Comparison of ENCODE assay signal across 8 mouse cellular contexts in genomic region chr15:40475659-40476355, GRCm38 (mm10).
DNase-seq lines count a peak whose midpoint lies in the region; ATAC-seq and TF ChIP-seq lines count a peak whose summit lies in the region.
"Had no signal": no experiment of that assay in that cellular context is flagged by ENCODE, and none has a peak within 500 bp of the region (broad histone marks: within the 10 kb centered on the region; RNA-seq: fewer than 3 reads in every experiment).

No protein-coding gene starts in this region.

- ATAC-seq in heart, postnatal 0 days (ENCODE audit: insufficient read depth, low read depth), result no peak
- ATAC-seq in neural tube, embryonic 13.5 days (ENCODE audit: low read depth), result peak; percentile 56; the same call in 1 of the 2 replicates

- no peaks in the 10 kb centered on the region for H3K9me3 ChIP-seq in heart, postnatal 0 days (replicated peaks; ENCODE audit: control insufficient read depth, low read length)
- H3K9me3 ChIP-seq in neural tube, embryonic 13.5 days, result no peaks in the 10 kb centered on the region

- TF ChIP-seq EP300 in heart, postnatal 0 days (IDR thresholded peaks at IDR 0.05; ENCODE audit: low read depth), result 0 out of 2 replicates have a peak, but pooled peaks have one; percentile 21

- H3K4me1 ChIP-seq in cerebellum, adult 2 months (ENCODE audit: control insufficient read depth, insufficient read depth, low read length), result no peaks in the 10 kb centered on the region; the same call in 1 of the 2 replicates
- H3K4me1 ChIP-seq in heart, postnatal 0 days (ENCODE audit: control insufficient read depth, insufficient read depth), result peaks cover 8% of the 10 kb centered on the region
- peaks cover 19% of the 10 kb centered on the region for H3K4me1 ChIP-seq in neural tube, embryonic 13.5 days (replicated peaks)

- peak overlapping the region; percentile 57 for H3K4me2 ChIP-seq in heart, postnatal 0 days (ENCODE audit: low read depth, low read length)
- H3K4me2 ChIP-seq in neural tube, embryonic 13.5 days, result 0 out of 2 replicates have a peak overlapping the region, but pooled peaks have one; percentile 9

- intact Hi-C loops in left cerebral cortex, postnatal 36 days (cut with DNase I), result no loop called here
- intact Hi-C loops in left cerebral cortex, postnatal 14 days (cut with DNase I), result no loop called here

- no peak overlapping the region for H3K4me3 ChIP-seq in cerebellum, adult 2 months (replicated peaks; ENCODE audit: insufficient read depth, low read depth, low read length)
- H3K4me3 ChIP-seq in heart, postnatal 0 days (ENCODE audit: low read depth, low read length), result peak overlapping the region; percentile 30
- H3K4me3 ChIP-seq in neural tube, embryonic 13.5 days, result no peak overlapping the region
- H3K4me3 ChIP-seq: myocyte had no signal

- no peak for TF ChIP-seq CTCF in cerebellum, adult 2 months (IDR thresholded peaks at IDR 0.05; ENCODE audit: borderline replicate concordance, insufficient read depth, low read depth, low read length)
- TF ChIP-seq CTCF in heart, postnatal 0 days (IDR thresholded peaks at IDR 0.05; ENCODE audit: low read depth), result no peak

- H3K36me3 ChIP-seq in heart, postnatal 0 days (replicated peaks; ENCODE audit: control insufficient read depth, insufficient read depth, low read length), result no peaks in the 10 kb centered on the region
- no peaks in the 10 kb centered on the region for H3K36me3 ChIP-seq in neural tube, embryonic 13.5 days

- peak; percentile 4 for DNase-seq in left cerebral cortex, postnatal 36 days (ENCODE audit: low spot score in 2 of 2)
- no peak for DNase-seq in left cerebral cortex, postnatal 14 days (ENCODE audit: low spot score in 2 of 2)
- DNase-seq in cerebellum, adult 2 months, result peak; percentile 67 to 76
- DNase-seq in heart, postnatal 0 days (ENCODE audit: low spot score), result peak; percentile 35
- DNase-seq in testis, postnatal 14 days (ENCODE audit: low spot score), result no peak
- no peak for DNase-seq in left cerebral cortex, adult 11 months (ENCODE audit: low spot score)

- H3K27ac ChIP-seq in cerebellum, adult 2 months (ENCODE audit: insufficient read depth, low read length), result no peak overlapping the region
- no peak overlapping the region for H3K27ac ChIP-seq in heart, postnatal 0 days (ENCODE audit: low read depth)
- peak overlapping the region; percentile 35; the same call in 1 of the 2 replicates for H3K27ac ChIP-seq in neural tube, embryonic 13.5 days (replicated peaks)

- TF ChIP-seq POLR2A in cerebellum, adult 2 months (IDR thresholded peaks at IDR 0.05; ENCODE audit: borderline replicate concordance, insufficient read depth, low read length), result no peak

- WGBS in cerebellum, adult 2 months, result 17% methylated on average over 7 of the region's 7 CpGs
- 19% methylated on average over 7 of the region's 7 CpGs for WGBS in heart, postnatal 0 days
- WGBS in neural tube, embryonic 13.5 days, result 48% methylated on average over 7 of the region's 7 CpGs

- H3K9ac ChIP-seq in heart, postnatal 0 days (replicated peaks; ENCODE audit: low read depth, low read length), result no peak overlapping the region
- H3K9ac ChIP-seq in neural tube, embryonic 13.5 days, result no peak overlapping the region

- H3K27me3 ChIP-seq in cerebellum, adult 2 months (ENCODE audit: control insufficient read depth, insufficient read depth, low read length), result no peaks in the 10 kb centered on the region
- no peaks in the 10 kb centered on the region for H3K27me3 ChIP-seq in heart, postnatal 0 days (ENCODE audit: control insufficient read depth, insufficient read depth, low read length)
- H3K27me3 ChIP-seq in neural tube, embryonic 13.5 days, result no peaks in the 10 kb centered on the region

Comparison
In these comparisons a context has a peak if more than half of its experiments do, and no peak if none do; other contexts are left out.
1. DNase-seq: peak in left cerebral cortex, postnatal 36 days (2 of 2), cerebellum, adult 2 months (2 of 2) and heart, postnatal 0 days (single experiment); none in left cerebral cortex, postnatal 14 days (0 of 2), testis, postnatal 14 days (single experiment) and left cerebral cortex, adult 11 months (single experiment).